Mouse (Mus musculus): ENCODE measurements around the gene B430305J03Rik.

DNA sequence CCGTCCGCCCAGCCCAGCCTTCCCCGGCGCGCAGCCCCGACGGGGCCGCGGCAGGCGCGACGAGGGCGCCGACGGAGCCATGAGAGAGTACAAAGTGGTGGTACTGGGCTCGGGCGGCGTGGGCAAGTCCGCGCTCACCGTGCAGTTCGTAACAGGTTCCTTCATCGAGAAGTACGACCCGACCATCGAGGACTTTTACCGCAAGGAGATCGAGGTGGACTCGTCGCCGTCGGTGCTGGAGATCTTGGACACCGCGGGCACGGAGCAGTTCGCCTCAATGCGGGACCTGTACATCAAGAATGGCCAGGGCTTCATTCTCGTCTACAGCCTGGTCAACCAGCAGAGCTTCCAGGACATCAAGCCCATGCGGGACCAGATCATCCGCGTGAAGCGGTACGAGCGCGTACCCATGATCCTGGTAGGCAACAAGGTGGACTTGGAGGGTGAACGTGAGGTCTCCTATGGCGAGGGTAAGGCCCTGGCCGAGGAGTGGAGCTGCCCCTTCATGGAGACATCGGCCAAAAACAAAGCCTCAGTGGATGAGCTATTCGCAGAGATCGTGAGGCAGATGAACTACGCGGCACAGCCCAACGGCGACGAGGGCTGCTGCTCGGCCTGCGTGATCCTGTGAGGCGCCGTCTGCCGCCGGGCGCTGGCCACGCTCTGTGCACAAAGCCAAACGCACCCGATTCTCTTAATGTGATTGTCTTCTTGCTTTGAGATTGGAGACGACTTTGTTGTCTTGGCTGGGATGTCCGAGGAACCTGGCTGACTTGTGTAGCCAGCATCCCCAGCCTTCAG lies 573 bp downstream of the B430305J03Rik start:
- TF ChIP-seq MYOG (IDR thresholded peaks at IDR 0.05; ENCODE audit: control insufficient read depth in 1 of 3, insufficient read depth in 1 of 3, insufficient read length in 2 of 3, low read depth in 2 of 3) (no peak), CEBPB (IDR thresholded peaks at IDR 0.05; ENCODE audit: insufficient read depth, poor library complexity, severe bottlenecking) (no peak), USF1 (IDR thresholded peaks at IDR 0.05; ENCODE audit: low read depth) (no peak), MAX (IDR thresholded peaks at IDR 0.05; ENCODE audit: low read depth) (no peak), POLR2A (IDR thresholded peaks at IDR 0.05; ENCODE audit: insufficient read length, low read depth) (peak; percentile 43), TCF12 (IDR thresholded peaks at IDR 0.05; ENCODE audit: insufficient read depth, poor library complexity, severe bottlenecking) (no peak), E2F4 (IDR thresholded peaks at IDR 0.05; ENCODE audit: insufficient read depth) (no peak), TCF3 (IDR thresholded peaks at IDR 0.05; ENCODE audit: insufficient read length, low read depth) (no peak), POLR2AphosphoS2 (IDR thresholded peaks at IDR 0.05; ENCODE audit: insufficient read length, low read depth) (no peak)

Data from myocyte (in vitro differentiated cells).